Mouse (Mus musculus) NIH3T3 (cell line): ENCODE measurements at regions not wholly inside any gene's neighbourhood (a gene's known extent, or its start where the extent isn't known, plus 50 kb on each side); places are given as distances from the start of the nearest gene placed in this dataset.

Experiments
- DNase-seq: peaks from one replicate; pipeline ENCODE4 v3.0.0-alpha.2; 2012; ENCODE audit warnings: low read depth

- DNase-seq = no peak
These were observed 117.9 kb downstream of the Usp31 start for GRCm38 (mm10) chr7:121589088-121589605.

DNA sequence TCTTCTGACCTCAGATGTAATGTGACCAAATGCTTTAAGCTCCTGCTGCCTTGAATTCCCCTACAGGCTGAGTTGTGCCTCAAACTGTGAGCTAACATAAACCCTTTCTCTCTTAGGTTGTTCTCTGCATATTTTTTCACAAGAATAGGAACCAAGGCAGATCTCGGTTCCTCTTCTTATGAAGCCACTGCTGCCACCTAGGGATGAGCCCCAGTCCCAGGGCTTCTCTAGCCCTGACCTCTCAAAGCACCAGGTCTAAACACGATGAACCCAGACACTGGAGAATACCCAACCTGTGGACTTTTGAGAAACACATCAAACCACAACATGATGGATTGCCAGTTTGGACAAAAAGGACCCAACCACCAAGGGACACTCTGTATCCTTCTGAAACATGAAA is 119.3 kb downstream of the Usp31 start:
- no peak for DNase-seq

DNA sequence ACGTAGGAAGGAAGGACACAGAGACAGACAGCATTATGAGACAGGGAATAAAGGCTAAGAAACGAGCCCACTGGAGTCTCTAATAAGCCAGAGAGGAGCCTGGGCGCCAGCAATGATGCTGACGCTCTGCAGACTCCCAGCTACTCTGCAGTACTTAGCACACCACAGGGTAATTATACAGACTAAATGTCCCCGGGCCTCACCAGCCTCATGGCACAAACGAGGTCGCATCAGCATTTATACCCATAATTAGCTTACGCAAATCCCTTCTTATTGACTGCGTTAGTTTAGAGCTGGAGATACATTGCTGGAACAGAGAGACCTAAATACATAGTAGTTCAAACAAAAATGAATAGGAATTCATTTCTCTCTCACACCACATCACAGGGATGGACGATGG is 121.3 kb downstream of the Usp31 start:
- DNase-seq = no peak

- DNase-seq = no peak
These were observed 127.6 kb downstream of the Usp31 start for GRCm38 (mm10) chr7:121579497-121579896.

GRCm38 (mm10) chr7:121572681-121573335 is 134.2 kb downstream of the Usp31 start:
- DNase-seq = no peak

- no peak for DNase-seq
These were observed 135.3 kb downstream of the Usp31 start for GRCm38 (mm10) chr7:121571741-121572140.

GRCm38 (mm10) chr7:121571292-121571691 is 135.8 kb downstream of the Usp31 start:
- DNase-seq = no peak

DNA sequence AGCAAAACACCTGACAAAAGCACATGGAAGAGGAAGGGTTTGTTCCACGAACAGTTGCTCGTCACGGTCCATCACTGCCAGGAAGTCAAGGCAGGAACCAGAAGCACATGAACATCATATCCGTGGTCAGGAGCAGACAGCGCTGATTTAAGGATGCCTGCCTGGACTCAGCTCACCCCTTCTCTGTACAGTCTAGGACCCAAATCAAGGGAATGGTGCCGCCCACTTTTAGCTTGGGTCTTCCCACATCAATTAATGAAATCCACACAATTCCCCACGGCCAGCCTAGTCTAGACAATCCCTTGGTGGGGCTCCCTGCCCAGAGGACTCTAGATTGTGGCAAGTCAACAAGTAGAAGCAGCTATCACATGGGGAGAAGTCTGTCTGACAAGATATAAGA is 137.8 kb downstream of the Usp31 start:
- DNase-seq = no peak

GRCm38 (mm10) chr7:121568064-121568463 is 139.0 kb downstream of the Usp31 start:
- no peak for DNase-seq

DNA sequence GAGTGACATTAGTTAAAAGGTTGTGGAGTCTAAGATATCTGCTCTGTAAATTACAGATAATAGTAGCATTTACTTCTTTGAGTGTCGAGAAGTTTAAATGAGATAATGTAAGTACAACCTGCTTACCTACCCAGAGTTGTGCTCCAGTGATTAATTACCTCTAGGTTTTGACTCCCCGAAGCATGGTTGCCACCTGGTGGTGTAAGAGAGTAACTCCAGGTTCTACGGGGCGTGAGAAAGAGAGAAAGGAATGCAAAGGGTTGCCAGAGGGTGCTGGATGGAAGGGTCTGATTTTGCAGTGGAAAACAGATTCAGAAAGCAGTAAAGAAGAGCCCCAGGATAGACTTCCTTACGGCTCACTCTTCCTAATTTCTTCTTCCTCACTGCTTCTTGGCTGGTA is 143.5 kb downstream of the Usp31 start:
- DNase-seq = peak; percentile 56

DNA sequence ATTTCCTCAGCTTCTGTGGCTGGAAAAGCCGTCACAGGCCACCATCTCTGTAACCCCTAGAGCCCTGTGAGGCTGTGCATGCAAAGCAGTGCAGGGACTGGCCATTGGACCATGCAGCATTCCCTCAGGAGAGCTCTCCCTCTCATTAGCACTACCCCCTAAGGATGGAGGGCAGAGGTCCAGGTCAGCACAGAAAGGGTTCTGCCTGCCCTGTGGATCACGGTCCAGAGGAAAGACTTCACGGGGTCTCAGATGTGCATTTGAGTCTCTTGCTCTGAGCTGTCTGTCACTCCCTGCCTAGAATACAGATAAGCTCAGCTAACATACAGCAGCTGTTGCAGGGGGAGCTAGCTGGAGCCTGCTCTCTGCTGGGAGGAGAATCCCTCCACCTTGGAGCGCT is 151.6 kb downstream of the Usp31 start:
- DNase-seq = no peak
